Mouse (Mus musculus): ENCODE results near the gene Rhof.

Gene Rhof

DNA sequence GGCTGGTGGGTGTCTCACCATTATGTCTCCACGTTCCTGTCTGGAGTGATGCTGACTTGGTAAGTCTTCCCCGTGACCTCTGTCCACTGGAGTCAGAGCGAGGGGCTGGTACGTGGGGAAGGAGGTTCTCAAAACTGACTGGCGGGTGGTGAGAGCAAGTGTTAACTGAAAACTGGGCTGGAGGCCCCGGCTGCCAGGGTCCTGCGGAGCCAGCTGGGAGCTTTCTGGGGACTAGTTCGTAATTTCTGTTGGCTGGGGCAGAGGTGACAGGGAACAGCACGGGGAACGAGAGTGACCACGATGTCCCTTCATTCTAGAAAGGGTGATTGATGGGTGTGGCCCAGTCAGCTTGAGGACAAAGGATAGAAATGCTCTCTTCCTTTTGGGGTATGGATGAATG lies 18.4 kb downstream of the Rhof start:
- no peak for DNase-seq (ENCODE audit: low read depth, low spot score)

DNA sequence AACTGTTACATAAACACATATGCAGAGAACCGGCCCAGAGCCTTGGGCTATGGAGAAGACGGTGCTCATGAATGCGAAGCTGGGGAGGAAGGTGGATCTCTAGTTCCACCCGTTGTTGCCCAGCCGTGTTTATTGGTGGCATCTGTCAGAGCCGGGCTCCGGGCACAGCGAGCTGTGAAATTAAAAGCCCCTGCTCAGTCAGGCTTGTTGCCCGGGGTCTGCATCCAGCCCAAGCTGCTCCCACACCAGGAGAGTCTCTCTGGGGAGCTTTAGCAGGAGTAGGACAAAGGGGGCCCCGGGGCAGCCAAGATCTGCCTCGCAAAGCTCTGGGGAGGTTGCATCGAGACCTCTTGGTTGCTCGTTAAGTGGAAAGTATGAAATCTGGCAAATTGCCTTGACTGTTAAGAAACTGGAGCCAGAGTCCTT lies 22.2 kb downstream of the Rhof start:
- DNase-seq (ENCODE audit: low read depth, low spot score) = no peak

DNA sequence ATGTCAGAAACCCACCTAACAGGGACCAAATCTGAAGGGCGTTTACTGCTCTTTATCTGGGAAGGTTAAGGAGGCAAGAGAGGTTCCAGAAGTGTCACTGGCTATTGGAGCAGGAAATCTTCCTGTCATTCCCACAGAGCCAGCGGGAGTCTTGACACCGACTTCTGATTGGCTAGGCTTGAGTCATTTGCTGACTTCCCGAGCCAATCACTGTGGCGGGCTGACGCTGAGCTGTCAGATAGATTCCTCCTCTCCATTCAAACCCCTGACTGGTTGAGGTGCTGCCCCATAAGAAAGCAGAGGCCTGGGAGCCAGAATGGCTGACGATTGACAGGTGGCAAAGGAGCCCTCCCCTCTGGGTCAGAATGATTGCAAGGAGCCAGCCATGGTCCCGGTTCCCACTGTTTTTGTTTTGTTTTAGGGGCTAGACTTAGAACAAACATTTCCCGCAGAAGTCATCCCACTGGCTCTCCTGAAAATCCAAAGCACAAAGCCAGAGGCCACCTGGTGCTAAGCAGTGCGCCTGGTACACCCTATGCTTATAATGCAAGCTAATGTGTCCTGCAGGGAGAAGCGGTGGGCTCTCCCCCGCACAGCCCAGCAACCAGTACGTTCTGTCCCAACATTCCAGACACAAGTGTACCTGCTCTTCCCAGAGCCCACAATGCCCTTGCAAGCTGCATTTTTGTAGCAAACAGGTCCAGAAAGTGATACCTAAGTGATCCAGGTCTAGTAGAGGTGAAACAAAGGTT lies 22.9 kb downstream of the Rhof start:
- DNase-seq (ENCODE audit: low read depth, low spot score) = peak; percentile 56

DNA sequence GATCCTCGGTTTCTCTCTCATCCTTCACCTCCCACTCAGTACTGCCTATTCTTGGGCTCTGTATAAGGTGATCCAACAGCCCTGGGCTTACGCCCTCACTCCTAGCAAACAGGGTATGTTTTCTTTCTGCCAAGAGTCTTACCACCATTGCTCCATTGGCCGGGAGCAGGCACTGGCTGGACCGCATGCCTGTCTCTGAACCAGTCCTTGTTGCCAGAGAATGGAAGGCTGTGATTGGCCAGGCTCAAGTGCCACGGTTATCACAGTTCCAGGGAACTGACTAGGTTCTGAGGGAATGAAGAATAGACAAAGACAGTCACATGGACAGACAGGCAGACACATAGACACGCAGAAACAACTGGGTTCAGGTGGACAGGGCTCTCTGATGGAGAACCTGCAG lies 27.7 kb downstream of the Rhof start:
- DNase-seq (ENCODE audit: low read depth, low spot score) = no peak

DNA sequence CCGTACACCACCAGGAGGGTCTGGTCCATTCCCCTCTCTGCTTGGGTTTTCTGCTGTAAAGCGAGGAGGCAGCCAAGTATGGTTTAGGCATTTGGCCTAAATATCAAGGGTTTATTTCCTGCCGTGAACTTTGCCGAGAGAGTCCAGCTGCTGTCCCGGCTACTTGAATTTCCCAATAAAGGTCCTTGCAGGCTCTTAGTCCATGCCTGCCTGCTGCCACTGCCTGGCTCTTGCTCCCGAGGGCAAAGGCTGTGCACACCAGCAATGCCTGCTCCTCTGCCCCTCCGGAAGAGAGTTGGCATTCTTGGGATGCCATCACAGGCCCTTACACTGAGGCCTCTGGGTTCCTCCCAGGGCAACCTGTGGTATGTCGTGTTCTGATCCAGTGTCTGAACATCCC lies 28.9 kb downstream of the Rhof start:
- no peak for DNase-seq (ENCODE audit: low read depth, low spot score)

DNA sequence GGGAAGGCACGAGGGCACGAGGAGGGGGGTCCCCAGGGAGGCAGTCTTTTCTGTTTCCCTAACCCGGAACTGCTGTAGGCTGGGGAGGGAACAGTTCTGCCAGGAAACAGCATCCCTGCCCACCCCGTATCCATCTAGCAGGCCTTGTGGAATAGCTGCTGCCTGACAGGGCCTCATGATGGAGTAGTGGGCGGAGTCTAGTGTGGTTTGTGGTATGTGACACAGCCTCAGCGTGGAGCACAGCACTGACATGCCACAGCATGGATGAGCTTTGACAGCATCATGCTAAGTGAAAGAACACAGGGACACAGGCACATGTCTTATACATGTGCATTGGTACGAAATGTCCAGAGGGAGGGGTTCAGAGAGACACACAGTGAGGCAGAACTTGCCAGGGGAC lies 30.1 kb downstream of the Rhof start:
- no peak for DNase-seq (ENCODE audit: low read depth, low spot score)

DNA sequence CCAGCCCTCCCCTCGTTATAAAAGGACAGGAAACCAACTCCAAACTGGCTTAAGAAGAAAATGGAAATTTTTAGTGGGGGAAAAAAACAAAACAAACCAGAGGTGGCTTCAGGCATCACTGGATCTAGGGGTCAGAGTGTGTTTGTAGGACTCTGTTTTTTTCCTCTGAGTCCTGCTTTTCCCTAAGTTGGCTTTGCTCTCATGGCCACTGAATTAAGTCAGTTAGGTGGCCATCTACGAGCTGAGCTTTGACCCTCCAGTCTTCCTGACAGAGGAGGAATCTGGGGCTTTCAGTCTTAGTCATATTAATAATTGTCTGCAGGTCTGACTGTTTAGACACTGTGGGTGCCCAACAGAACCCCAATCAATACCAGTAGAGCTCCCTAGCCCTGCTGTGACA lies 34.0 kb downstream of the Rhof start:
- DNase-seq (ENCODE audit: low read depth, low spot score) = no peak

DNA sequence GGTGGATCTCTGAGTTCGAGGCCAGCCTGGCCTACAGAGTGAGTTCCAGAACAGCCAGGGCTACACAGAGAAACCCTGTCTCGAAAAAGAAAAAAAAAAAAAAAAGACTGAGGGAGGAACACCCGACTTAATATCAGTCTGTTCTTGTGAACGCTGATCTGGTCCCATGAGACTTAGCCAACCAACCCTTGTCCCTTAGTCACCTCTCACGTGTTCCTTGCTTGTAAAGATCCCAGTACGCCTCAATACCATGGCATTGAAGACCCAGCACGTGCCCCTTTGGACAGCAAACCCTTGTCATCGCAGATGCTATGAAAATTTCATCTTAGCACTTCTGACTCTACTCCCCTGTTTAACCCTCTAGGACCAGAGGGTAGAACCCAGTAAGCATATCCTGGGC lies 36.2 kb downstream of the Rhof start:
- no peak for DNase-seq (ENCODE audit: low read depth, low spot score)

DNA sequence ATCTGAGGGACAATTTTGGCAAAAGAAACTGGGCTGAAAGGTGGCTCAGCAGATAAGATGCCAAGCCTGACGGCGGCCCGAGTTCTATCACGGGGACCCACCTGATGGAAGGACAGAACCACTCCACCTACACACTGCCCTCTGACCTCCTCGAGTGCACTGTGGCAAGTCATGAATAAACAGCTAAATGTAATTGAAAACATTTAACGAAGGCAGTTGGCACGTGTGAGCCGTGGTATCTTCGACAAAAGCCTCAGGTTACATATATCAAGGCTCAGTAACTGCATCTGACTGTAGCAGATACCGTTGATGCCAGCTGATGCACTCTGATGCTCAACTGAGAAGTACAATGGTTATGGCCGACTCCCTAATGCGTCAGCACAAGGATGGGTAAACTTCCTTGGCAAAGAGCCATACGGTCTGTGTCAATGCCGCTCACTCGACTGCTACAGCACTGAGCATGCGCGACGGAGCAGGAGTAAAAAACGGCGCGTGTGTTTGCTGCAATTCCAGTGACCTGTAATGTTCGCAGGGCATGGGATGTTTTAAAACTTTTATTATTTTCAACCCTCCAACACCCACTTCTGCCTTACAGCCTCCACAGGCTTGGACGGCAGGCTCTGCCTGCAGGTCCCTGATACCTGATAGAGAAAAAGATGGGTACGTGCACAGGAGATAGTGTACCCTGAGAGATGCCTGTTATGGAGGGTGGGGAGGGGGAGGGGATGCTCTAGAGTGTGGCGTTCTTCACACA lies 38.1 kb downstream of the Rhof start:
- no peak for DNase-seq (ENCODE audit: low read depth, low spot score)

DNA sequence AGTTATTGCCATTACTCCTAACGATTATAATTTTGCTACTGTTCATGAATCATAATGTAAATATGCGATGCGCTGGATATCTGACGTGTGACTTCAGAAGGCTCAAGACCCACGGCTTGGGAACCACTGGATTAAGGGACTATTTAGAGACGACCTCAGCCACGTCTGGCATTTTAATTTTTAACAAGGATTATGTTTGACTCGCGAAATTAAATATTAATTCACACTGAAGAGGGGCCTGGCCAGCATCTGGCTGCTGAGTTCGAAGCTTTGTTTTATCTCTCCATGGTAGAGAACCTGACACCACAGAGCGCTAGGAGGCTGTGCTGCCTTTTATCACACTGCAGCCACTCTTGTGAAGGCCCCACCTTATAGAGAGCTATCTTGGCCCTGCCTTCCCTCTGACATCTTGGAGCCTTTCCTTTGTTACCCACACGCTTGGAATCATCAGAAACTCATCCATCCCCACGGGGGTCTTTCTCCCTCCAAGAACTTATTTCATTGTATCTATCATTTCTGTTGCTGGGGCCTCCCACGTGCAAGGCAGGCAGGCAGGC lies 39.3 kb downstream of the Rhof start:
- DNase-seq (ENCODE audit: low read depth, low spot score) = no peak

DNA sequence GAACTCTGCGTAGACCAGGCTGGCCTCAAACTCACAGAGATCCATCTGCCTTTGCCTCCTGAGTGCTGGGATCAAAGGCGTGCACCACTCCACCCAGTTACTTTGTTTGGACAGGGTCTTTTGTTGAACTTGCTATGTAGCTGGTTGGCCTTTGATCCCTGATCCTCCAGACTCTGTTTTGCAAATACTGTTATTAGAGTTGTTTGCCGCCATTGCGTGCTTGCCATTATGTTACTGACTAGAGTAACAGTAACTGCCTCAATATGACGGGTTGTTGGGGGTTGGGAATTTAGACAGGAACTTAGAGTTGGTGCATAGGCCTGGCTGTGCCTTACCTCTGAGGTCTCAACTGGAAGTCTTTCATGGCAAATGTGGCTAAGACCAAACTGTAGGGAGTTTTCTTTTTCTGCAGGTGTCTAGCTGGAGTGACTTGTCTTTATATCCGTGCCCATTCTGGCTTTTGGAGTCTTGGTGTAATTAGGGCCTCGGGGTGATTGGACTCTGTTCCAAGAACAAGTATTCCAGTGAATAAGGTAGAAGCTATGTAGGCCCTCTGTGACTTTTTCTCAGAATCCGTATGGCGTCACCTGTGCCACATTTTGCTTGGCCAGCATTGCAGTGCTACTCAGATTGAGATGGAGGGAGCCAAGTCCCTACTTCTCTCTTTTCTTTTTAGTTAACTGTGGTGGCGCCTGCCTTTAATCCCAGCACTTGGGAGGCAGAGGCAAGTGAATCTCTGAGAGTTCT lies 41.8 kb downstream of the Rhof start:
- DNase-seq (ENCODE audit: low read depth, low spot score) = peak; percentile 85

DNA sequence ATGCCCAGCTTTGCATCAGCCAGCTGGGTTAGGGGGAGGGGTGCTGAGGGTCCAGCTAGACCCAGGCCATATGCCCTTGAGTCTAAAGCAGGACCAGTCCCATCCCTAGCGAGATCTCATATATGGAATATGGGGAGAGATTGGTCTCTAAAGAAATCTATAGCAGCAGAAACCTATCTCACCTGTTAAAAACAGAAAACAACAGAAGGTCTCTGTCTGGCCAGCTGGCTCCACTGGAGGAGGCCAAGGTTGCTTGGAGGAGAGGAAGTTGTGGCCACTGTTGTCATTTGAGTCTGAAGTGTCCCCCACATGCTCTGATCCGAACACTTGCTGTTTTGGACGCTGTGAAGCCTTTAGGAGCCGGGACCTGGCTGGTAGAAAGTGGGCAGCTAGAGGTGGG lies 43.7 kb downstream of the Rhof start:
- no peak for DNase-seq (ENCODE audit: low read depth, low spot score)

DNA sequence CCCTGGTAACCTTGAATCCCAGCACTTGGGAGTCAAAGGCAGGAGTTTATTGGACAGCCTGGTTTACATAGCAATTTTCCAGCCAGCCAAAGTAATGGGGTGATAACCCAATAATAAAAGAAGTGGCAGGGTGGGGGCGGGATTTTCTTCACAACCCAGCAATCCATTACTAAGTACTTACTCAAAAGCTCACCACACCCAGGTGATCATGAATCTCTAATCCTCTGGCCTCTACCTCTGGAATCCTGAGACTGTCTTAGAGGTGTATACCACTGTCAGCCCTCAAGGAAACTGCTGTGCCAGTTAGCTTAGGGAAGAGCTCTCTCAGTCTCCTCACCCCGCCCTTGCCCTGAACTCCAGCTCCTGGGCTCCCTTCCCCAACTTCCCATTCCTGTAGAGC lies 46.0 kb downstream of the Rhof start:
- peak; percentile 81 for DNase-seq (ENCODE audit: low read depth, low spot score)

DNA sequence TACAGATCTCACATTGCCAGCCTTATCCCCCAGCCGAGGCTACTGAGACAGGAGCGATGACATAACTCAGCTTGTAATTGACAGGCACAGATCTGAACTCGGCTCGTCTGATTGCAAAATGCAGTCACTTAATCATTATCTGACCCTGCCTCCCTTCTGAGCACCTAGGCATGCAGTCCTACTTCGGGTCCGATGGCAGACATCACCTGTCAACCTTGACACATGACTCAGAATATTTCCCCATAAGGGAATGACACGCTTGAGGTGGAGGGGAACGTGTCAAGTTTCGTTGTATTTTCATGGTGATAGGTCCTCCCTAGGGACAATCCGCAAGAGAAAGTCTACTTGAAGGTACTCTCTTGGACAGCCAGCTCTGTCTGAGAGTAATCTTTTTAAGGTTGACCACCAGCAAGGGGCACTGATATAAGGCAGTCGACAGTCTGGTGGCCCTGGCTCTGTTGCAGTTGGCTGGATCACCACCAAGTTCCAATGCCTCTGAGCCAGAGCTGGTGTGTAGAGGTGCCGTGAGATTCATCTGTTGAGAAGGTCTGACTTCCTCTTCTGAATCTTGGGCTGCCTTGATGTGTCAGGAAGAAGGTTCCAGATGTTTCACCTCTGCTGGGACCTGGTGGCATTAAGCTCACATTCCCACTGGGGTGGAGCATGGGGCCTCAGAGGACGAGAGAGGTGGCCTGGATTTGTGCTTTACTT lies 49.0 kb downstream of the Rhof start:
- no peak for DNase-seq (ENCODE audit: low read depth, low spot score)

DNA sequence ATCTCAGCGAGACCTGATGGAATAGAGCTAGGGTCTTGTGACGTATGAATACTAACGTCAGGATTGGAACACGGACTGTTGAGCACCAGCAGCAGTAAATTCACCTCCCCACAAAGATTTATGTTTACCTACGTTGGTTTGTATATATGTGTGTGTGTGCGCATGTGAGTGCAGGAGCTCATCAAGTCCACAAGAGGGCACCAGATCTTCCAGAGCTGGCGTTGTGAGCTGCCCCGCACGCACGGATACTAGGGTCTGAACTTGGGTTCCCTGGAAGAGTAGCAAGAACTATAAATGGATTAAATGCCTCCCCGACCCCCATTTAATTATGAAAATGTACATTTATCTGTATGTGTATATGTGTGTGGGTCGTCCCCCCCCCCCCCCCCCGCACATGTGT lies 52.0 kb downstream of the Rhof start:
- peak; percentile 76 for DNase-seq (ENCODE audit: low read depth, low spot score)

DNA sequence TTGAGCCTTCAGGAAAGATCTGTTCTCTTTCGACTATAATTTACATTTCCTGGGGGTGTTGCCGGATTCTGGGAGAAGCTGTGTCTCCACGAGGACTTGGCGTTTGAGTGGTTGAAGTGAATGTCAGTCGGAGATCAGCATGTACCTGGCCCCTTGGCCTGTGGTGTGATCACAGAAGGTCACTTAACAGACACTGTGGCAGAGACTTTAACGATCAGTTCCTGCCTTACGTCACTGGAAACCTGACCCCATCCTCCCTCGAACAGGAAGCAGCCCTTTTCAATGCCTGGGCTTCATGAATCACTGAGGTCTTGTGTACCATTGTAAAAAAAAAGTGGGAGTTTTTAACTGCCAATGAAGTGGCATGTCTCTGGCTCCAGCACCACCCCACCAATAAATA lies 52.5 kb downstream of the Rhof start:
- DNase-seq (ENCODE audit: low read depth, low spot score) = peak; percentile 44

DNA sequence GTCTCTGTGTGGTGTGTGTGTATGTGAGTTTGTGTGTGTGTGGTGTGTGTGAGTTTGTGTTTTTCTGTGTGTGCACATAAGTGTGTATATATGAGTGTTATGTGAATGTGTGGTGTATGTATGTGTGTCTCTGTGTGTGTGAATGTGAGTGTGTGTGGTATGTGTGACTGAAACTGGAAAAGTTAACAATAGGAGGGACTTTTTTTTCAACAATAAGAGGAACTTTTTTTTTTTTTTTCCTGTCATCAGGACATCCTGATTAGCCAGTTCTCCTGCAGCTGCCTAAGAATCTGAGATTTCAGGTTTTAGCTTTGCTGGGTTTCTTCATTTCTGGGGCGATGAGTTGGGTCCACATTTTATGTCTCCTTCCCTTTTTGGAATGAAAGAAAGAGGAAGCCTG lies 52.9 kb downstream of the Rhof start:
- DNase-seq (ENCODE audit: low read depth, low spot score) = no peak

DNA sequence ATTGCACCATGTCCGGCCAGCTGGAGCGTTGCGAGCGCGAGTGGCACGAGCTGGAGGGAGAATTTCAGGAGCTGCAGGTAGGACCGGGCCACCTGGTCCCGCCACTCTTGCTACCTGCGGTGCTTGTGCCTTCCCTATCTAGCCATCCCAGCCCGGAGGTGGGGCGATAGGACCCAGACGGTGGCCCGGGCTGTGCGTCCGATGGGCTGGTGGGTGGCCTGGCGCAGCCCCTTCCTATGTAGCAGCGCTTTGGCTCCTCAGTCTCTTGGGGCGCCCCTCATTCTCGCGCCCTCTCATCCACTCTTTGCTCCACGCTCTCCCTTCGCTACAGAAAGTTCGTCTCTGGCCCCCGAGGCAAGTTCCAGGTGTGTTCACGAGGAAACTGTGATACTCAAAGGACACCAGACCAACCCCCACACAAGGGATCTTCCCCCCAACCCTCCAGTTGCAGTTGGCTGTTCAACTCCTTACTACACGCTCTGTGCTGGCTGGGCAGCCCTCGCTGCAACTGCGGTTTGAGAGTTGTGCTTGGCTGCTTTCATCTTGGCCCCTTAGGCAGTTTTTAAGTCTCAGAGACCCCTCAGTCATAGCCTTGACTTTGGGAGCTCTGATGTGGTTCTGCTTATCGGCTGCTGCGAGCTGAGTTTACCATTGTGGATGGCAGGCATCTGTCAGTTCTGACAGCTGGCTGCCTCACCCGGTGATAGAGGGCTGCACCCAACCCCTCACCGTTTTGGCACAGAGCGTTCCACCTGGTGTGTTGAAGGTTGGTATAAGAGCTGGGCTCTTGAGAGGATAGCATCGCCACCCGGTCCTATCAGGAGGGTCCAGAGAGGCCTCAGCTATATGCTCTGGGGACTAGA lies 55.8 kb downstream of the Rhof start:
- DNase-seq (ENCODE audit: low read depth, low spot score) = no peak

DNA sequence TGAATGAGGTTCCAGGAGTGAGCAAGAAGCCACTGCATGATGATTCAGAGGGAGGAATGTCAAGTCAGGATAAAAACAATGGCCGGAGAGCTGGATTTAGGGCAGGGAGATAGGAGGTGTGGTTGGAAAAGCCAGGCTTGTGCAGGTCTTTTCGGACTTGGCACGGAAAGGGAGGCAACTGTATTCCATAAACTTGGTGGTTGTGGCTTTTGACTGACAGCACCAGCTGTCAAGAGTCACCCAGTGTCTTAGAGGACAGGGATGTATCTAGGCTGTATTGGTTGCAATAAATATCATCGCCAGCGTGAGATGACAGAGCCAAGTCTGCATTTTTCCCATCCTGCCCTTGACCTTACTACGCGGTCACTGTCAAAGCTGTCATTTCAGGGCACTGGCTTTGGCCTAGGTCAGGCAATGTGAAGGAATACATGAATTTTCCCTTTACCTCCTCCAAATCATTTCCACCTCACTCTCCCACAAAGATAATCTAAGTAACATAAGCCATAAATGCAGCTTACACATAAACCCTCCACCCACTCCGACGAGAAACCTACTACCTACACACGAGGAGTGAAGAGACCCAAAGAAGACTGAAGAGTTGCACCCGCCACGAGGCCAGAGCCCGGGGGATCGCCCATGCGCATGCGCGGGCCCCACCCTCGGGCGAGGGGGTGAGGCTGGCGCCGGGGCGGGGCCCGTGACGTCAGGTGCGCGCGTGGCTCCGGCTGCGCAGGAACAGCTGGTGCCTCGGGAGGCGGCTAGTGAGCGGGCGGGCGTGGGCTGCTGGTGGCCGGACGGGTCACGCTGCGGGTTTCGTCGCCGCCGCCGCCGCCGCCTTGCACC lies 56.7 kb downstream of the Rhof start:
- DNase-seq (ENCODE audit: low read depth, low spot score) = peak; percentile 94

DNA sequence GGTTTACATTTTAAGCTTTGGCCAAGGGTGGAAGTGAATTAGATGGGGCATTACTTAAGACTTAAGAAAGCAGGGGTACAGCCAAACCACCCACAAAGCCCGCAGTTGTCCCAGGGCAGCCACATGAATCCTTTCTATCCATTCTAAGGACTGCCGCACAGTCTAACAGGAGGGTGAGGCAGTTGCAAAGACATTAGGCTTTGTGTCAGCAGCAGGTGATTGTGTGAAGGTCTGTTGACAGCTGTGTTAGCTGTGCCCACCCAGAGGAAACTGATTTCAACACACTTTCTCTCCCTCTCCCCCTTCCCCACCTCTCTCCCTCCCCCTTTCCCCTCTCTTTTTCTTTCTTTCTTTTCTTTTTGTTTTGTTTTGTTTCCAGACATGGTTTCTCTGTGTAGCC lies 63.8 kb downstream of the Rhof start:
- no peak for DNase-seq (ENCODE audit: low read depth, low spot score)
